Mouse (Mus musculus) cerebellum, adult (tissue): ENCODE measurements around the gene St8sia1.

Experiments used
- ATAC-seq: cut with Nextera tagmentation; 2 replicates; pipeline ENCODE4 v1.9.2; 2017; ENCODE audit warnings: mild to moderate bottlenecking, moderate library complexity, mixed read lengths; ENCODE audit not compliant: insufficient number of reproducible peaks, low FRiP score, low TSS enrichment

The St8sia1 gene

GRCm38 (mm10) chr6:142947029-142947428 lies 17.2 kb downstream of the St8sia1 start:
- no peak for ATAC-seq

- no peak for ATAC-seq
These were observed 18.0 kb downstream of the St8sia1 start for GRCm38 (mm10) chr6:142946069-142946871.

- ATAC-seq = no peak
These were observed 18.8 kb downstream of the St8sia1 start for GRCm38 (mm10) chr6:142945461-142945860.

DNA sequence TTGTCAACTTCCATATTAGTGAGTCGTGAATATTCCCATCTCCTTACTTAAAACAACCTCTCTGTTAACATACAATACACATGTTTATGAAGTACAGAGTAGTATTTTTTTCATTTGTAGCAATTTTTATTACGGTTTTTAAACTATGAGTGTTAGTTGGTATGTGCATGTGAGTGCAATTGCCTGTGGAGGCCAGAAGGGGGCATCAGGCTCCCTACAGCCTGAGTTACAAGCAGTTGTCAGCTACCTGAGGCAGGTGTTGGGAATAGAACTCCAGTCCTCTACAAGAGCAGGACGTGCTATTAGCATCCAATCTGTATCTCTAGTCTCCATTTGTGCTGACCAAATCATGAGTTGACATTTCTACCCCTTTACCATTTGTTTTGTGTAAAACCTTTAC lies 19.8 kb downstream of the St8sia1 start:
- no peak for ATAC-seq

DNA sequence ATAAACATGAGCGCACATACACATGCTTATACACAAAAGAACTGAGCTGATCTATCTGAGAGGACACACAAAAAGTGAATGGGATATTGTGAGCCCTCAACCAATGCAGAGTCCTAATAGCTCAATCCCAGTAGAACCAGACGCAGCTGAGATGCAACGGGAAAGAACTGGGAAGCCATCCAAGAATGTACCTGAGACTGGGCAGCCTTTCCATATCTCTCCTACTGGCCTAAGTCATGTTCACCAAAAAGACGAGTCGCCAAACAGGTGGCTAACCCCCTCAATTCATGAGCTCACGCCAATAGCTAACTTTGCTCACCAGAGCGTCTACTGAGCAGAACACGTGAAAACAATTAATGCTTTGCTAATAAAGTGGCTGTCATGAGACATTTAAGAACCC lies 20.8 kb downstream of the St8sia1 start:
- peak; percentile 56 for ATAC-seq

- ATAC-seq = no peak
These were observed 22.5 kb downstream of the St8sia1 start for GRCm38 (mm10) chr6:142941596-142942381.

- ATAC-seq = no peak
These were observed 23.2 kb downstream of the St8sia1 start for GRCm38 (mm10) chr6:142941078-142941477.

- ATAC-seq = no peak
These were observed 25.5 kb downstream of the St8sia1 start for GRCm38 (mm10) chr6:142938549-142939345.

GRCm38 (mm10) chr6:142938074-142938473 lies 26.2 kb downstream of the St8sia1 start:
- ATAC-seq = peak; percentile 59

GRCm38 (mm10) chr6:142932582-142932981 lies 31.7 kb downstream of the St8sia1 start:
- no peak for ATAC-seq

GRCm38 (mm10) chr6:142932144-142932543 lies 32.1 kb downstream of the St8sia1 start:
- no peak for ATAC-seq

DNA sequence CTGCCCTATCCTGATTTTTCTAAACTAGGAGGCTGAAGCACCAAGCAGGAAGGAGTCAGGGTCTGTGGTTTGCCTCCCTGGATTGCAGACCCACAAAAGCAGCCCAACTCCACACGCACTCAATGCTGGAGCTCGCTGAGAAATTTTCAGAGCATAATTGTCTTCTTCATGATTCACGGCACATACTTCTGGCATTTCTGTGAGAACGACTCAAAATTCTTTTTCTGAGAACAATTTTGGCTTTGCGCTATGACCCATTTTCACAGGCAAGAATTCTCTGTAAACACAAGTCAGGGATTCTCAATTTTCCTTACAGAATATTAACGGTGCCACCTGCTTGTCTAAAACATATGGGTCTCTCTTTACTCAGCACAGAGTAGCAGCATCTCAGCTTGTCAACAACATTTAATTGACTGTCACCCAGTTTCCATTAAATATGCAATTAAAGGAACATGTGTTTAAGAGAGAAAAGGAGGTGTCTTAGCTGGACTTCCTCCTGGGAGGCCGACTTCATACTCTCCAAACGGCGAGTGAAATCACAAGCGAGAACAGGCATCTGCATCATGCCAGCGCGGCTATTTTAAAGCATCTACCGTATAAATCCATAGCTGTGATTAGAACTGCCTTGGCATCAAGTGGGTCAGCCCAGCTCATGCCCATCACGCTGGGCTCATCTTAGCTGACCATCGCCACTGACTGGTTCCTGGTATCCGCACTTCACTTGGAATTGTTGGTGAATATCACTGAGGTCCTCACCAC lies 35.5 kb downstream of the St8sia1 start:
- ATAC-seq = no peak

GRCm38 (mm10) chr6:142926901-142927605 lies 37.2 kb downstream of the St8sia1 start:
- no peak for ATAC-seq

DNA sequence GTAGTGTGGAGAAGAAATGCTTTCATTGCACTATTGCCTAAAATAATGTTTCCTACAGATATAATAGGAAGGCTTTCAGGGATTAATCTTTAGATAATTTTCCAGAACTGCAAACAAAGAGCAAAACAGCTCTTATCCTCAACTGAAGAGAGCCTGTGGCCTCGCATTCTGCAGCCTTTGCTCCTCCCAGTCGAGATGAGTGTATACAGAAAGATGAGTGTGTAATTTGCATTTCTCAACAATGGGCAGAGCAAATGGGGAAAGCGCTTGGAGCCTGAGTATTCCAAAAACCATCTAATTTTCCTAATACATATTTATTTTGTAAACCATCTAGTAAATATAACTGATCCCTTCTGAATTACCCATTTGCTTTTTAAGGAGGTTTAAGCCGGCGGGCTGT lies 38.3 kb downstream of the St8sia1 start:
- ATAC-seq = no peak

DNA sequence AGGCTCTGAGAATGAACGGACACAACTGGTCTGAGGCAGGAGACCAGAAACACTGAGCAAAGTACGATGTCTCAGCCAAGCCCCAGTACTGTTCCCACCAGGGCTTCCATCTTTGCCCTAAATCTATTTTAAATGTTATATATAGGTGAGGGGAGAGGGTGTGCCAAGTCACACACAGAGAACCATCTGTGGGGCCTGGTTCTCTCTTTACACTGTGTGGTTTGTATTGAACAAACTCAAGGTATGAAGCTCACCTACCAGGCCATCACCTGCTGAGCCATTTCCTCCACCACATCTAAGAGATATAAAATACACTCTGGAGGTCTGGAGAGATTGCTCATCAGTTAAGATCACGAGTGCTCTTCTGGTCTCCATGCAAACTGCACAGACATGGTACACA lies 38.9 kb downstream of the St8sia1 start:
- ATAC-seq = peak; percentile 88

DNA sequence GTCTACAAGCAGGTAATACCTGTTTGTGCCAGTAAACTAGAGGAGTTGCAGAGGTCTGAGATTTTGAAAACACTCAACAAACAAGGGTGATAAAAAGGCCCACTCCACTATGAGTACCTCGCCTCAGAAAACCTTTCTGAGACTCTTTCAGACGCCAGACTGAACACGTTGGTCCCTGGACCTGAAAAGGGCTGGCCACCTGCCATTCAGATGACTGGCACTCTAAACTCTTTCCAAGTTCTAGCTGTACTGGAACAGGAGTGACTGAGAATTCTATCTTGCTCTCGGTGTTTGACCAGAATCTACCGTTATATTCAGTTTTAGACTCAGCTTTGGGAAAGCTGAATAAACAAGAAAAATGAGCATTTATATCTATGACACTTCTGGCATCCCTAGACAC lies 43.4 kb downstream of the St8sia1 start:
- ATAC-seq = no peak

GRCm38 (mm10) chr6:142918691-142919090 lies 45.6 kb downstream of the St8sia1 start:
- ATAC-seq = no peak

- ATAC-seq = no peak
These were observed 46.8 kb downstream of the St8sia1 start for GRCm38 (mm10) chr6:142917471-142917901.

DNA sequence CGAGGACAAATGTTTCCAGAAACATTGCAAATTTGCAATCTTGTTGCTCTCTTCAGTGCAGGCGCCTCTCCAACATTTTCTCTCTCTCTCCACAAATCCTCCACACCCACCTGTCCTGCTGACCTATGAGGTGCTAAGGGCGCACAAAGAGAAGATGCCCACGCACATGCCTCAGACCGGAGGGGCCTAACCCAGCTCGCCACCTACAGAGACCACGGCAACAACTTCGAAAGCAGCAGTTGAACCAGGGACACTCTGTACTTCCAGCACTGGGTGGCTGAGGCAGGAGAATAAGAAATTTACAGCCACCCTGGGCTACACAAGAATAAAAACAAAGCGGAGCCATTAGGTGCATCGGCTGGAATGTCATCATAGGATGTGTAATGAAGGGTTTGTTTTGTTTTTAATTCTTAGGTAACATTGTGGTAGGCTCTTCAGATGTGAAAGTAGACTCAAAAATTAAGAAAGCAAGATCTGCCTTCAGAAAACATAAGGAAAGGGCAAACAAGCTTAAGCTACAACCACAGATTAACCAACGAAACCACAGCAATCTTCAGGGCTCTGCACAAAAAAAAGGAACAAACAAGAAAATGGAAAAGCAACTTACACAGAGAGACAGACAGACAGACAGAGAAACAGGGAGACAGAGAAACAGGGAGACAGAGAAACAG lies 47.8 kb downstream of the St8sia1 start:
- no peak for ATAC-seq
